Comparison of ENCODE assay signal across 17 mouse cellular contexts in genomic region chr9:7891177-7891576, GRCm38 (mm10).
"Had no signal": no experiment of that assay in that cellular context is flagged by ENCODE, and none has a peak within 500 bp of the region (broad histone marks: within the 10 kb centered on the region; RNA-seq: fewer than 3 reads in every experiment).

No protein-coding gene starts in this region.

- H3K27ac ChIP-seq: limb, embryonic 12.5 days; limb, embryonic 15.5 days; liver, embryonic 13.5 days; midbrain, embryonic 10.5 days; neural tube, embryonic 13.5 days had no signal

- H3K9me3 ChIP-seq: limb, embryonic 15.5 days; liver, embryonic 13.5 days; midbrain, embryonic 10.5 days; neural tube, embryonic 13.5 days had no signal

- H3K27me3 ChIP-seq: limb, embryonic 12.5 days; limb, embryonic 15.5 days; liver, embryonic 13.5 days; neural tube, embryonic 13.5 days had no signal

- H3K4me3 ChIP-seq: limb, embryonic 12.5 days; limb, embryonic 15.5 days; liver, embryonic 13.5 days; megakaryocyte, embryonic 14.5 days; midbrain, embryonic 10.5 days; myocyte; neural tube, embryonic 13.5 days had no signal

- H3K9ac ChIP-seq: limb, embryonic 12.5 days; limb, embryonic 15.5 days; liver, embryonic 13.5 days; neural tube, embryonic 13.5 days had no signal

- DNase-seq: kidney, postnatal 10 days; kidney, postnatal 36 days; left cerebral cortex, postnatal 4 days; liver, embryonic 13.5 days; lung, adult 2 months; lung, postnatal 14 days; lung, postnatal 4 days; midbrain, embryonic 14.5 days; thymus, adult 18-20 months; thymus, postnatal 36 days had no signal

- H3K4me2 ChIP-seq: limb, embryonic 12.5 days; limb, embryonic 15.5 days; liver, embryonic 13.5 days; neural tube, embryonic 13.5 days had no signal

- ATAC-seq: intestine, postnatal 0 days had no signal

- H3K36me3 ChIP-seq: limb, embryonic 12.5 days; limb, embryonic 15.5 days; liver, embryonic 13.5 days; midbrain, embryonic 10.5 days; neural tube, embryonic 13.5 days had no signal

- H3K4me1 ChIP-seq: limb, embryonic 12.5 days; limb, embryonic 15.5 days; liver, embryonic 13.5 days; megakaryocyte, embryonic 14.5 days; midbrain, embryonic 10.5 days; neural tube, embryonic 13.5 days had no signal
